Mouse (Mus musculus): ENCODE data around the gene Pla2g12a. TPM values are rescaled to one million over a fixed set of nuclear protein-coding genes. Genes with fewer than 3 reads are reported as not detected.
A peak's percentile ranks its signal among the peaks of the same experiment; 100 is the strongest.

The Pla2g12a gene
- polyA plus RNA-seq, 1 experiment from 2014 or later, result 74.6 TPM

DNA sequence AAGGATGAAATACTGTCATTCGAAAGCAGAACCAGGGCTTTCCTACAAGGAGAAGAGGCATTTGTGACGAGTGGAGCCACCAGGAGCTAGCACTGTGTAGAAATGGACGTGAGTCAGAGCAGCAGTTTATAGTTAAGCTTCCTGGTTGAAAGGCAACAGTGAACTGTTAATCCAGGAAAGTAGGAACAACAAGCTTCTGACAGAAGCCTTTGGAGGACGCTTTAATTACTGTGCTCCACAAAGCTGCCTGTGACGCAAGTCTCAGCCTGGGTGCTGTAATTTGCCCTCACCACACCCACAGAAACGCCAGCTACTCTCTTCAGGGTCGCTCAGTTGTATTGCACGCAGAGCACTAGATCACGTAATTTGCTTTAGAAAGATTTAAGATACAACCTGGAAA is 58.2 kb downstream of the Pla2g12a start:
- H3K27ac ChIP-seq, result no peak overlapping the region

DNA sequence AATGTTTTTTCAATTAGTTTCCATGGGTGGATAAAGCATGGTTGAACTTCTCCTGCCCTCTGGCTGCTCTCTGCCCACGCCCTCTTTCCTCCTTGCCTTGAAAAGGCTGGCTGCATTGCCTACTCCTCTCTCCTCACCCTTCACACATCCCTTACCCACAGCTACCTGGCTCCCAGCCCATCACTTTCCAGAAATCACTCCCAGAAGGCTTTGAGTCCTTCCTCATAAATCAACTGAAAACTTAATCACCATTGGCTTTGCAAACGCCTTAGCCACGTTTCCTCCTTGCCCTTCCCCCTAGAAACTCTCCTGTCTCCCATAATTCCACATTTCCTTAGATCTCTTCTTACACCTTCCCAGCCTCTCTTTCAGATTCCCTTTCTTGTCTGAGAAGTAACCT is 59.4 kb downstream of the Pla2g12a start:
- Histone ChIP-seq H3K27ac (no peak overlapping the region), H3K36me3 (no peaks in the 10 kb centered on the region), H3K9ac (no peak overlapping the region), H3K27me3 (replicated peaks) (no peaks in the 10 kb centered on the region), H3K4me3 (replicated peaks) (no peak overlapping the region), H3K9me3 (no peaks in the 10 kb centered on the region), H3K4me1 (no peaks in the 10 kb centered on the region), H3K4me2 (no peak overlapping the region)
- WGBS, result 19% methylated on average over 3 of the region's 3 CpGs
- peak; percentile 43; the same call in 1 of the 2 replicates for ATAC-seq (ENCODE audit: insufficient read depth, low FRiP score, low read depth)

More for the DNA sequence above, 58.2 kb downstream of the Pla2g12a start:
- Histone ChIP-seq H3K4me3 (replicated peaks) (no peak overlapping the region), H3K9ac (no peak overlapping the region), H3K36me3 (no peaks in the 10 kb centered on the region), H3K4me1 (no peaks in the 10 kb centered on the region), H3K4me2 (no peak overlapping the region), H3K9me3 (no peaks in the 10 kb centered on the region), H3K27me3 (replicated peaks) (no peaks in the 10 kb centered on the region)
- WGBS, result 57% methylated on average over 9 of the region's 9 CpGs
- ATAC-seq (ENCODE audit: insufficient read depth, low FRiP score, low read depth), result no peak

GRCm38 (mm10) chr3:129939058-129939457 is 60.7 kb downstream of the Pla2g12a start:
- no peaks in the 10 kb centered on the region for H3K27me3 ChIP-seq (replicated peaks)
- H3K9ac ChIP-seq, result no peak overlapping the region
- no peaks in the 10 kb centered on the region for H3K4me1 ChIP-seq
- no peak overlapping the region for H3K4me2 ChIP-seq
- 70% methylated on average over 7 of the region's 7 CpGs for WGBS
- H3K36me3 ChIP-seq, result no peaks in the 10 kb centered on the region
- no peak overlapping the region for H3K27ac ChIP-seq
- no peaks in the 10 kb centered on the region for H3K9me3 ChIP-seq
- H3K4me3 ChIP-seq (replicated peaks), result no peak overlapping the region
- ATAC-seq (ENCODE audit: insufficient read depth, low FRiP score, low read depth), result no peak

GRCm38 (mm10) chr3:129940780-129941179 is 62.4 kb downstream of the Pla2g12a start:
- Histone ChIP-seq H3K4me3 (replicated peaks) (no peak overlapping the region), H3K27ac (no peak overlapping the region), H3K36me3 (no peaks in the 10 kb centered on the region), H3K4me2 (no peak overlapping the region), H3K9ac (no peak overlapping the region), H3K4me1 (no peaks in the 10 kb centered on the region), H3K27me3 (replicated peaks) (no peaks in the 10 kb centered on the region), H3K9me3 (no peaks in the 10 kb centered on the region)
- WGBS, result 93% methylated on average over 2 of the region's 2 CpGs
- ATAC-seq (ENCODE audit: insufficient read depth, low FRiP score, low read depth), result no peak

- ATAC-seq (ENCODE audit: insufficient read depth, low FRiP score, low read depth), result no peak
- Histone ChIP-seq H3K9me3 (no peaks in the 10 kb centered on the region), H3K36me3 (no peaks in the 10 kb centered on the region), H3K27me3 (replicated peaks) (no peaks in the 10 kb centered on the region), H3K4me3 (replicated peaks) (no peak overlapping the region), H3K27ac (no peak overlapping the region), H3K4me2 (no peak overlapping the region), H3K4me1 (no peaks in the 10 kb centered on the region), H3K9ac (no peak overlapping the region)
- 90% methylated on average over 1 of the region's 1 CpGs for WGBS
Observed at GRCm38 (mm10) chr3:129941291-129941690, 62.9 kb downstream of the Pla2g12a start.

DNA sequence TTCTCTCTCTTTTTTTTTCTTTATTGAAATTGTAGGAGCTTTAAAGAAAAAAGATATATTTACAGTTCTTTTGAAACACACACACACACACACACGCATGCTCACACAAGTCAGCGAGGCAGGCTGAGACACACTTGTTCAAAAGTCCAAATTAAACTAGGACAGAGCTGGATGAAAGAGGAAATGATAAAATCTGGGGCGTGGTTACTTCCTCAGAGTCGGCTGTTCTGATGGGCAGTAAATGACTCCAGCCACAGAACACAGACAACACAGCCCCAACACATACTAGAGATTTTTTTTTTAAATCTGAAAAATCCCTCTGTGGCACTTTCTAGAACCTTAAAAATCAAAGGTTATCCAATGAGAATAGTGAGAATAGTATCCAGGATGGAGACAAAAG is 65.4 kb downstream of the Pla2g12a start:
- H3K4me2 ChIP-seq, result no peak overlapping the region
- H3K27ac ChIP-seq, result no peak overlapping the region
- H3K27me3 ChIP-seq (replicated peaks), result no peaks in the 10 kb centered on the region
- no peak overlapping the region for H3K4me3 ChIP-seq (replicated peaks)
- ATAC-seq (ENCODE audit: insufficient read depth, low FRiP score, low read depth), result no peak
- 57% methylated on average over 4 of the region's 4 CpGs for WGBS
- no peaks in the 10 kb centered on the region for H3K36me3 ChIP-seq
- H3K9ac ChIP-seq, result no peak overlapping the region
- H3K4me1 ChIP-seq, result no peaks in the 10 kb centered on the region
- no peaks in the 10 kb centered on the region for H3K9me3 ChIP-seq

Other genes with a start within 250 kb of the Pla2g12a start
- gene Egf, start 123.3 kb upstream of the Pla2g12a start, polyA plus RNA-seq (2015; fragmentation: Nextera tagmentation; extraction: Ambion mirVana), result 1.8 and 2.4 TPM in 2 replicates
- not detected in 2 replicates for gene Lrit3, start 74.6 kb upstream of the Pla2g12a start, polyA plus RNA-seq (2015; fragmentation: Nextera tagmentation; extraction: Ambion mirVana)
- 0.15 and 0.17 TPM in 2 replicates for gene Rrh, start 56.0 kb upstream of the Pla2g12a start, polyA plus RNA-seq (2015; fragmentation: Nextera tagmentation; extraction: Ambion mirVana)
- 84.8 and 91.7 TPM in 2 replicates for gene Gar1, start 47.2 kb upstream of the Pla2g12a start, polyA plus RNA-seq (2015; fragmentation: Nextera tagmentation; extraction: Ambion mirVana)
- gene Cfi, start 42.7 kb upstream of the Pla2g12a start, polyA plus RNA-seq (2015; fragmentation: Nextera tagmentation; extraction: Ambion mirVana), result 72.4 and 76.5 TPM in 2 replicates
- 105 and 115 TPM in 2 replicates for gene Casp6, start 22.8 kb downstream of the Pla2g12a start, polyA plus RNA-seq (2015; fragmentation: Nextera tagmentation; extraction: Ambion mirVana)
- gene Mcub, start 91.6 kb downstream of the Pla2g12a start, polyA plus RNA-seq (2015; fragmentation: Nextera tagmentation; extraction: Ambion mirVana), result 4.4 and 5.1 TPM in 2 replicates
- 24.9 and 27.9 TPM in 2 replicates for gene Sec24b, start 182.9 kb downstream of the Pla2g12a start, polyA plus RNA-seq (2015; fragmentation: Nextera tagmentation; extraction: Ambion mirVana)

Data from stomach, embryonic 15.5 days (tissue).